Mouse (Mus musculus) heart, postnatal 0 days (tissue): Measurements from ENCODE around the gene Pde4d.

ENCODE experiments used
- CTCF ChIP-seq: IDR thresholded peaks from 2 replicates; pipeline ENCODE4 v1.5.1; 2016; ENCODE audit warnings: antibody characterized with exemption, control low read depth, low read depth
- EP300 ChIP-seq: IDR thresholded peaks from 2 replicates; pipeline ENCODE4 v1.6.1; 2016; ENCODE audit warnings: antibody characterized with exemption, low read depth

DNA sequence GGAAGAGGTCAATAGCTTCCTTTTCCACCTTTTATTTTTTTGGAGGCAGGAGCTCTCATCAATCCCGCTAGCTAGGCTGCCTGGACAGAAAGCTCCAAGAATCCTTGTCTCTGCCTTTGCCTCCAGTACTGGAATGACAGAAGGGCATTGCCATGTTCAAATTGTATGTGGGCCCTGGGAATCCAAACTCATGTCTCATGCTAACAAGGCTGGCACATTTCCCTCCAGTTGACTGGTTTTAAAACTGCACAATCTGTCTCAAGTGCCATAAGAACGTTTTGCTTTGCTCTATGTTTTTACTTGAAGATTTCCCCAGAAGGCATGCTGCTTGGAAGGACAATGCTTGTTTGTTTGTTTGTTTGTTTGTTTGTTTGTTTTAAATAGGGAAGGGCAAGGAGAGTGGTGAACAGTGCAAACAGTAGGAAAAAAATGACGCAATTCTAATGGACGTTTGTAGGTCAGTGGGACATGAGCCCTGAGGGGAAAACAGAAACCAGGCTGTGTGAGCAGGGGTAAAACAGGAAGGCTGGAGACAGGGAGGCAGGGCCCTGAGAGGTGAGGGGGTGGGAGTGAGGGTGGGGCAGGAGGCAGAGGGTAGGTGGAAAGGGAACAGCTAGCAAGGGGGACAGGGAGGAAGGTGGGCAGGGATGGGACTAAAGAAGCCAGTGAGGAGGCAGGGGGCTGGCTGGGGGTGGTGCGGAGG, 784.3 kb downstream of the Pde4d start:
- TF ChIP-seq CTCF: no peak
- no peak for TF ChIP-seq EP300
